Mouse (Mus musculus): ENCODE measurements around the gene Nfkbie.

The Nfkbie gene

GRCm38 (mm10) chr17:45555452-45556106 is at the start of gene Nfkbie:
Nfkbie (plus strand) TSS chr17:45555703.
- peak; percentile 71 for DNase-seq (ENCODE audit: low spot score)

GRCm38 (mm10) chr17:45505941-45506465 is 49.5 kb upstream of the Nfkbie start:
- DNase-seq (ENCODE audit: low spot score): no peak

- DNase-seq (ENCODE audit: low spot score): peak; percentile 94
Observed at GRCm38 (mm10) chr17:45506700-45507189, 48.8 kb upstream of the Nfkbie start, which contains the start of gene Aars2. Aars2 (plus strand) TSS chr17:45506841.

DNA sequence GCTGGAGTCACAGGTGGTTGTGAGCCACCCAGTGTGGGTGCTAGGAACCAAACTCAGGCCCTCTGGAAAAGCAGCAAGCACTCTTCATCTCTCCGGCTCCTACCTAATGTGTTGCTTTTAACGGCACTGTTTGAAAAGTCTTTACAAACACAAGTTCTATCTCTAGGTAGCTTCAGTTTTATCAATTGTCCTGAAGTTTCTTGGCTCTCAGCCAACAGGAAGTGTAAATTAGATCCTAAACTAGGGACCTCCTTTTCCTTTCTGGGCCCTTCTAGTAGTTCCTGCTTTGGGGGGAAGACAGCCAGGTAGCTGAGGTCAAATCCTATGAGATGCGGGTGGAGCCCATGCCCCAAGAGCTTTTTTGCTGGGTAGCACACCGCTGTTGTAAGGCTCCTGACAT is 44.6 kb upstream of the Nfkbie start:
- no peak for DNase-seq (ENCODE audit: low spot score)

GRCm38 (mm10) chr17:45511757-45512156 is 43.7 kb upstream of the Nfkbie start:
- DNase-seq (ENCODE audit: low spot score): no peak

GRCm38 (mm10) chr17:45515204-45515726 is 40.2 kb upstream of the Nfkbie start:
- DNase-seq (ENCODE audit: low spot score): no peak

DNA sequence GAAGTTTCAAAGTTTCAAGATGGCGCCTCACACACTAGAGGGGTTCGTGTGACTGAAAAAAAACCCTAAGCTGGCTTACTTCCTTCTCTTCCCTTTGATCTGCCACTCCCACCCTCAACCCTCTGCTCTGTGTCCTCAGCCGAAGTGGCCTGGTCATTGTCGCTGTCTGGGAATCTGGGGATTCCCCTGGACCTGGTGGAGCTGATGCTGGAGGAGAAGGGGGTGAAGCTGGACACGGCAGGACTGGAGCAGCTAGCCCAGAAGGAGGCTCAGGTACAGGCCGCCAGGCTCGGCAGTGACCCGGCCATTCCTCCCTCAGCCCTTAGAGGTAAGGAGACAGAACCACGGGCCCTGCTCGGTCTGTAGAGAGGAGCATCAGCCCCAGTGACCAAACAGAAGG is 39.7 kb upstream of the Nfkbie start:
- no peak for DNase-seq (ENCODE audit: low spot score)

DNA sequence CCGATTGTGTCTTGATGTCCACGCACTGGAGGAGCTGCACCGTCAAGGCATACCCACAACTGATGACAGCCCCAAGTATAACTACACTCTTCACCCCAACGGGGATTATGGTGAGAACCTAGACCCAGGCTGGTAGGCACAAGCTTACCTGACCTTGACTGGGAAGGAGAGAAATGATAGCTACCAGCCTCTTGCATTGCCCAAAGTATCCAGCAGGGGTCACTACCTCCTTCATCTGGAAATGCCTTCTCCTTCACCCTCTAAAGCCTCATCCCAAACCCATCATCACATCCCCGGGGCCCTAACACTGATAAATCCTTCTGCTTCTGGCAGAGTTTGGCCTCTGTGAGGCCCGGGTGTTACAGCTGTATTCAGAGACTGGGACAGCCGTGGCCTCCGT is 39.0 kb upstream of the Nfkbie start:
- peak; percentile 74 for DNase-seq (ENCODE audit: low spot score)

- no peak for DNase-seq (ENCODE audit: low spot score)
Observed at GRCm38 (mm10) chr17:45517135-45517534, 38.4 kb upstream of the Nfkbie start.

DNA sequence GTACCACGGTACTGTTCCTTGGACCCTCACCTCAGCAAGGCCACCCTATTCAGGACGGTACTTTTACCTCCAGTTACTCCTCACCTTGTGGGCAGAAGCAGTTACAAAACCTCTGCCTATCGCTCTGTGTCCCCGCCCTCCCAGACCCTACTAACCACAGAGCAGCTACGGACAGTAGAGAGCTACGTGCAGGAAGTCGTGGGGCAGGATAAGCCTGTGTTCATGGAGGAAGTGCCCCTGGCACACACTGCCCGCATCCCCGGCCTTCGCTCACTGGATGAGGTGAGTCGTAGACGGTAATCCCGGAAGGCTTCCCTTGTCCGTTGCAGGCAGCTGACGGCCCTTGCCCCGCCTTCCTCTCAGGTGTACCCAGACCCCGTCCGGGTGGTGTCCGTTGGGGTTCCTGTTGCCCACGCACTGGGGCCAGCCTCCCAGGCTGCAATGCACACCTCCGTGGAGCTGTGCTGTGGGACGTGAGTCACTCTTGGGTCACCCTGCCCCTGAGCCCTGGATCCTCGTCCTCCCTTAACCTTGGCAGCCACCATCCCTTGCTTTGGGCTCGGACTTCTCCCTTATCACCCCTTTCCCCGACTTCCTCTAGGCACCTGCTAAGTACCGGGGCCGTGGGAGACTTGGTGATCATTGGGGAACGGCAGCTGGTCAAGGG is 37.8 kb upstream of the Nfkbie start:
- no peak for DNase-seq (ENCODE audit: low spot score)

- no peak for DNase-seq (ENCODE audit: low spot score)
Observed at GRCm38 (mm10) chr17:45518766-45519475, 36.6 kb upstream of the Nfkbie start.

GRCm38 (mm10) chr17:45520136-45520535 is 35.4 kb upstream of the Nfkbie start:
- DNase-seq (ENCODE audit: low spot score): no peak

DNA sequence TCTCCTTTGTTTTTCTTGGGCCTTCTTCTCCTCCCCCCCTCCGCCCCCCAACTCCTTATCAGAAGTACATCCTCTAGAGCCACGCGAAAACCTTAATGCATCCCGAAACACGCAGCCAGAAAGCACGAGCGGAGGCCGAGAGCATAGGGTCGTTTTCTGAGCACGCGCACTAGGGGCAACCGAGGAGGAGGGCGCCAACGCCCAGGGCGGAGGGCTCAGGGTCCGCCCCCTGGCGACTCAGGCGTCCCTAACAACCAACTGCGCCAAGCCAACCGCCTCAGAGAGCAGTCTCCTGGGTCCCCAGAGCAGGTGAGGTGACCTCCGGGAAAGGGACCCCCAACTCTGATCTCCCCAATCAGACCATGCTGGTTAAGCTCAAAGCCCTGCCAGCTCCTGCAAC is 32.2 kb upstream of the Nfkbie start, which contains the start of gene Tcte1:
Gene Tcte1, plus strand, starts transcription at position 172 of the 400 bp plus-strand sequence.
- no peak for DNase-seq (ENCODE audit: low spot score)

GRCm38 (mm10) chr17:45524961-45525360 is 30.5 kb upstream of the Nfkbie start:
- DNase-seq (ENCODE audit: low spot score): no peak

- DNase-seq (ENCODE audit: low spot score): no peak
Observed at GRCm38 (mm10) chr17:45526571-45526970, 28.9 kb upstream of the Nfkbie start.

DNA sequence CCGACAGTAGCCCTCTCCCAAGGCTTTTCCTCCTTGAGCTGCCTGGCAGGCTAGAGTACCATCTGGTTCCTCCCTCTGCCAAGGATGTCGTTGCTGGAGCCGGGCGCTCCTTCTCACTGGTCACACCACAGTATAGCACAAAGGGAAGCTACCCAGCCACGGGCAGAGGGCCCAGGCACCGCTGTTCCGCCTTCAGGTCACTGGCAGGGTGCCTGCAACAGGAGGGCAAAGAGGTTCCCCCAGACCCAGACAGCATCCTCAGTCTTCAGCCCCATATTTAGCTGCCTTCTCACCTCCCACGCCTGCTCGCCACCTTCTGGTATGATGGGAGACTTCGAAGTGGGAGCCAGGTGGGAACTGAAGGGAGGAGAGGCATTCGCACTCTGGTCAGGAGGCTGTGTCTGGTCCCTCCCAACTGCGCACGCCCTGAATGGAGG is 25.1 kb upstream of the Nfkbie start:
- no peak for DNase-seq (ENCODE audit: low spot score)

DNA sequence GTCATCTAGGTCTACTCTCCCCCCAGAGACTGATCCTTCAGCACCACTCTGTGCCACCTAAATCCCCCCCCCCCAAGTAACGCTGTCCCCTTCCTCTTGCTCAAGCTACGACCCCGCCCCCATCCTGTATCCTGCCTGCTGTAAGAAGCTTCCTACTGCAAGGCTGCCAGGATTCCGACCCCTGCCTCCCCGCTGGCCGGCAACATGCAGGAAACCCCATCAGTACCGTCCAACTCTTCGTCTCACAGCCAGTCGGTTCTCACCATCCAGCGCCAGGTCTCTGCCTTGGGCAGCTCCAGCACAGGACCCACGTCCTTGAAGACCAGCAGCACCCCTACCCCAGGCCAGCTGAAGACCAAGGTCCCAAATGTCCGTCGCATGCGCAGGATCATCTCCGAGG is 22.6 kb upstream of the Nfkbie start:
- no peak for DNase-seq (ENCODE audit: low spot score)

DNA sequence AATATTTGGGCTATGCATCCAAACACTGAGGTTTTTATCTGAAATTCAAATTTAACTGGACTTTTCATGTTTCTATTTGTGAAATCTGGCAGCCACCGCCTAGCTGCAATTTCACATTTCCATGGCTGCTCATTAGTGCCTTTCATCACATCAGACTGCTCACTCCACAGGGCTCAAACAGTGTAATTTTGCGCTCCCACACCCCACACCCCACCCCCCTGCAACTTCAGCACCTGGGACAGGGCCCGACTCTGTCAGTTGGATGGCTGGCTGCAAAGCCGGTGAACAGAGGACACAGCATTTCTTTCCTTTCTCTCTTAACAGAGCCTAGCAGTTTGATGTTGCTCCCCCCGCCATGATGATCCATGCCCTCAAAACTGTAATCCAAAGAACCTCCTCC is 19.2 kb upstream of the Nfkbie start:
- DNase-seq (ENCODE audit: low spot score): peak; percentile 35

GRCm38 (mm10) chr17:45538394-45538793 is 17.1 kb upstream of the Nfkbie start:
- no peak for DNase-seq (ENCODE audit: low spot score)

DNA sequence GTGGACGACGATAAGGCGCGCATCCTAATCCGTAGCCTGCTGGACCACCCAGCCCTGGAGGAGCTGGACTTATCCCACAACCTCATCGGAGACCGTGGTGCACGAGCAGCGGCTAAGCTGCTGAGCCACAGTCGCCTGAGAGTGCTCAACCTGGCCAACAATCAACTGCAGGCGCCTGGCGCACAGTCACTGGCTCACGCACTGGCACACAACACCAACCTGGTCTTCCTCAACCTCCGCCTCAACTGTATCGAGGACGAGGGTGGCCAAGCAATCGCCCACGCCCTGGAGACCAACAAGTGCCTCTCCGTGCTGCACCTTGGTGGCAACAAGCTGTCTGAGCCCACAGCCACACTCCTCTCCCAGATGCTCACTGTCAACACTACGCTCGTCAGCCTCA is 15.8 kb upstream of the Nfkbie start:
- no peak for DNase-seq (ENCODE audit: low spot score)

GRCm38 (mm10) chr17:45542129-45542528 is 13.4 kb upstream of the Nfkbie start:
- no peak for DNase-seq (ENCODE audit: low spot score)

GRCm38 (mm10) chr17:45542705-45543104 is 12.8 kb upstream of the Nfkbie start:
- DNase-seq (ENCODE audit: low spot score): no peak
